In the genomic region with DNA sequence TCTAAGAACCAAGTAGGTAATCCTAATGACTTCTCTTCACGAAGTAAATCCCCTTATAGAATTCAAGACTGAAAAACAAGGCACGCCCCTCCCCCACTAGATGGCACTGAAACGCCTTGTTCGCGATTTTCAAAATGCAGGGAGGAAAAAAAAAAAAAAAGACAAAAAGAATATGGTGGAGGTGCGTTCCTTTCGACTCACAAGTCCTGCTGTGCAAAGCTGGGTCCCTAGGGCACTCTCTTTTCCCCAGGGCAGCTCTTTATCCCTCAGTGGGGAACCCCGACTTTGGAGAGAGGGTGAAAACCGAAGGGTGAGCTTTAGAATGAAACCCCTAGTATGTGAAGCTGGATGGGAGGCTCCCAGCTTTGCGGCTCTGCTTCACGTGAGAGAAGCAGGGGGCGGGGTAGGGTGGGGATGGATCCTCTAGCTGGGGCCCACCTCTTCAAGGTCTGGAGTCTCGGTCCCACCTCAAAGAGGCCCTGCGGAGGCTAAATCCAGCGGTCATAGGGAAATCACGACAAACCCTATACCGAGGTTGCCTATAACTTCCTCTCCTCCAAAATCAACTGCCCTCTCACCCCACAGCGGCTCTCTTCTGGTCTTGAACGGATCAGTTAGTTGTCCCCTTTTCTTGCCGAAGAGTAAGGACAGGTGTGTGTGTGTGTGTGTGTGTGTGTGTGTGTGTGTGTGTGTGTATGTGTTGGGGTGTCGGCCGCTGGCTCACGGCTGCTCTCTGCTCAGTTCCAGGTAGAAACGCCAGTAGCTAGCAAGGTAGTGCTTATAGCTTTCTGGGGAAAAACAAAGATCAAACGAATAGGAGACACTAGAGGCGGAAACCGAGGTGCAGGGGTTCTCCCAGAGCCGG, we compare ENCODE assay signal across 8 mouse cellular contexts. TPM values are rescaled to one million over a fixed set of nuclear protein-coding genes. Genes with fewer than 3 reads are reported as not detected.
DNase-seq lines count a peak whose midpoint lies in the region; ATAC-seq and TF ChIP-seq lines count a peak whose summit lies in the region.

No protein-coding gene starts in this region.

- H3K79me2 ChIP-seq in myocyte (ENCODE audit: control insufficient read depth, insufficient read depth): no peaks in the 10 kb centered on the region

- no peak for TF ChIP-seq POLR2A in bone marrow macrophage, adult 2 months (IDR thresholded peaks at IDR 0.05; ENCODE audit: borderline replicate concordance, low read depth, low read length)
- TF ChIP-seq POLR2A in embryonic fibroblast, embryonic 13.5 days (IDR thresholded peaks at IDR 0.05; ENCODE audit: low read depth, low read length): no peak
- no peak for TF ChIP-seq POLR2A in myocyte (IDR thresholded peaks at IDR 0.05; ENCODE audit: insufficient read length, low read depth)

- H3K36me3 ChIP-seq in hindbrain, embryonic 16.5 days (ENCODE audit: control insufficient read depth, insufficient read depth, low read length): no peaks in the 10 kb centered on the region
- no peaks in the 10 kb centered on the region for H3K36me3 ChIP-seq in myocyte (ENCODE audit: control insufficient read depth, insufficient read depth)

- H3K27me3 ChIP-seq in hindbrain, embryonic 16.5 days (replicated peaks; ENCODE audit: control insufficient read depth, insufficient read depth, low read length): no peaks in the 10 kb centered on the region
- peaks cover 29% of the 10 kb centered on the region for H3K27me3 ChIP-seq in myocyte (ENCODE audit: control insufficient read depth, insufficient read depth, insufficient read length)

- ATAC-seq in hindbrain, embryonic 16.5 days: peak; percentile 53

- no peak overlapping the region for H3K27ac ChIP-seq in bone marrow macrophage, adult 2 months (ENCODE audit: insufficient read depth, low read depth, low read length)
- H3K27ac ChIP-seq in embryonic fibroblast, embryonic 13.5 days (ENCODE audit: insufficient read depth, low read length): no peak overlapping the region
- peak overlapping the region; percentile 99 for H3K27ac ChIP-seq in hindbrain, embryonic 16.5 days (ENCODE audit: low read depth, low read length)

- H3K9me3 ChIP-seq in hindbrain, embryonic 16.5 days (ENCODE audit: control insufficient read depth, low read length): no peaks in the 10 kb centered on the region

- no peaks in the 10 kb centered on the region for H3K4me1 ChIP-seq in bone marrow macrophage, adult 2 months (ENCODE audit: control insufficient read depth, insufficient read depth, low read length)
- H3K4me1 ChIP-seq in embryonic fibroblast, embryonic 13.5 days (ENCODE audit: control insufficient read depth, insufficient read depth, low read length): no peaks in the 10 kb centered on the region; the same call in 1 of the 2 replicates
- peaks cover 8% of the 10 kb centered on the region for H3K4me1 ChIP-seq in hindbrain, embryonic 16.5 days (ENCODE audit: control insufficient read depth, insufficient read depth, low read depth, low read length)

- peak overlapping the region; percentile 87 for H3K4me2 ChIP-seq in hindbrain, embryonic 16.5 days (ENCODE audit: low read length)
- H3K4me2 ChIP-seq in myocyte (ENCODE audit: low read depth): peak overlapping the region; percentile 95

- H3ac ChIP-seq in myocyte (ENCODE audit: control insufficient read depth, insufficient read length): no peak overlapping the region

- intact Hi-C loops in left cerebral cortex, postnatal 14 days (cut with DNase I): loop anchor here (2.0 to 5.0 kb wide), 4 partner anchors 182 to 522 kb away; no protein-coding TSS in a partner anchor

- H3K9ac ChIP-seq in hindbrain, embryonic 16.5 days (ENCODE audit: low read depth, low read length): peak overlapping the region; percentile 92

- DNase-seq in gastrocnemius, adult 18-20 months (ENCODE audit: low spot score): peak; percentile 12
- DNase-seq in gastrocnemius, adult 8-10 months (ENCODE audit: low spot score in 2 of 2): no peak
- peak; percentile 81 to 85 for DNase-seq in left cerebral cortex, postnatal 14 days (ENCODE audit: low spot score in 2 of 2)
- no peak for DNase-seq in spleen, adult 12 weeks (ENCODE audit: low spot score)

- 0% methylated on average over 28 of the region's 28 CpGs for WGBS in hindbrain, embryonic 16.5 days

- TF ChIP-seq CTCF in bone marrow macrophage, adult 2 months (IDR thresholded peaks at IDR 0.05; ENCODE audit: low read depth, low read length): no peak
- TF ChIP-seq CTCF in embryonic fibroblast, embryonic 13.5 days (IDR thresholded peaks at IDR 0.05; ENCODE audit: borderline replicate concordance, insufficient read depth, low read length): no peak

- H3K4me3 ChIP-seq in bone marrow macrophage, adult 2 months (ENCODE audit: insufficient read depth, low read length): peak overlapping the region; percentile 35
- peak overlapping the region; percentile 31 for H3K4me3 ChIP-seq in embryonic fibroblast, embryonic 13.5 days (ENCODE audit: insufficient read depth, low read length)
- peak overlapping the region; percentile 77 for H3K4me3 ChIP-seq in hindbrain, embryonic 16.5 days (ENCODE audit: low read length)
- H3K4me3 ChIP-seq in myocyte: peak overlapping the region; percentile 23

TF ChIP-seq in myocyte, 11 proteins besides CTCF, POLR2A, EP300 and RAD21:
- TF ChIP-seq SRF (IDR thresholded peaks at IDR 0.05; ENCODE audit: control insufficient read depth, insufficient read length, low read depth) (no peak), CEBPB (IDR thresholded peaks at IDR 0.05; ENCODE audit: insufficient read depth, poor library complexity, severe bottlenecking) (no peak), MYOG (IDR thresholded peaks at IDR 0.05; ENCODE audit: control insufficient read depth in 1 of 3, insufficient read depth in 1 of 3, insufficient read length in 2 of 3, low read depth in 2 of 3) (no peak), MAX (IDR thresholded peaks at IDR 0.05; ENCODE audit: low read depth) (no peak), USF1 (IDR thresholded peaks at IDR 0.05; ENCODE audit: low read depth) (no peak), REST (IDR thresholded peaks at IDR 0.05; ENCODE audit: insufficient read depth, insufficient read length) (no peak), TCF3 (IDR thresholded peaks at IDR 0.05; ENCODE audit: insufficient read length, low read depth) (no peak), POLR2AphosphoS2 (IDR thresholded peaks at IDR 0.05; ENCODE audit: insufficient read length, low read depth) (no peak), TCF12 (IDR thresholded peaks at IDR 0.05; ENCODE audit: insufficient read depth, poor library complexity, severe bottlenecking) (no peak), MYOD1 (IDR thresholded peaks at IDR 0.05; ENCODE audit: control insufficient read depth in 1 of 3, insufficient read length in 2 of 3, low read depth in 2 of 3) (no peak), E2F4 (IDR thresholded peaks at IDR 0.05; ENCODE audit: insufficient read depth) (no peak)

RNA-seq across cellular contexts. Expression of a gene that starts 2.6 kb away (rescaled TPM):
- 1 to 10 TPM in 1 of 2 experiments, under 1 TPM in 1; 0.47 to 1.6 TPM for total RNA-seq in gastrocnemius, adult 18-20 months (2021)
- 1 to 10 TPM in 1 of 4 experiments, under 1 TPM in 3; 0.34 to 1.1 (median 0.47) TPM for total RNA-seq in gastrocnemius, adult 8-10 months (2022)
- polyA plus RNA-seq in bone marrow macrophage, adult 2 months (2012; ENCODE audit: insufficient read depth, insufficient read length, missing spikeins): not detected in 2 replicates
- polyA plus RNA-seq in embryonic fibroblast, embryonic 13.5 days (2011; ENCODE audit: insufficient read length, low read depth, missing spikeins): 0.11 TPM in 1 of 2 replicates, not detected in the other
- 31.2 and 35.5 TPM in 2 replicates for polyA plus RNA-seq in hindbrain, embryonic 16.5 days (2015; fragmentation: Nextera tagmentation; extraction: Ambion mirVana)
- 100 to 1,000 TPM; 392 to 420 TPM for total RNA-seq in left cerebral cortex, postnatal 14 days (2021)
- 0.02 TPM for polyA plus RNA-seq in myocyte (2012; fragmentation: generic; extraction: Trizol)

RNA-seq across cellular contexts. Expression of a gene that starts 59.7 kb away (rescaled TPM):
- total RNA-seq in gastrocnemius, adult 18-20 months (2021): 10 to 100 TPM; 50.8 to 55.1 TPM
- 10 to 100 TPM; 53.7 to 60.8 (median 56.4) TPM for total RNA-seq in gastrocnemius, adult 8-10 months (2022)
- polyA plus RNA-seq in bone marrow macrophage, adult 2 months (2012; ENCODE audit: insufficient read depth, insufficient read length, missing spikeins): 94.8 and 111 TPM in 2 replicates
- polyA plus RNA-seq in embryonic fibroblast, embryonic 13.5 days (2011; ENCODE audit: insufficient read length, low read depth, missing spikeins): 104 and 131 TPM in 2 replicates
- polyA plus RNA-seq in hindbrain, embryonic 16.5 days (2015; fragmentation: Nextera tagmentation; extraction: Ambion mirVana): 156 and 166 TPM in 2 replicates
- 100 to 1,000 TPM in 1 of 2 experiments, 10 to 100 TPM in 1; 96.6 to 100 TPM for total RNA-seq in left cerebral cortex, postnatal 14 days (2021)
- polyA plus RNA-seq in myocyte (2012; fragmentation: generic; extraction: Trizol): 113 TPM

Comparison
In these comparisons a context has a peak if more than half of its experiments do, and no peak if none do; other contexts are left out.
1. DNase-seq: peak in gastrocnemius, adult 18-20 months (single experiment) and left cerebral cortex, postnatal 14 days (2 of 2); none in gastrocnemius, adult 8-10 months (0 of 2) and spleen, adult 12 weeks (single experiment).
2. H3K4me3 ChIP-seq: peak in every context shown above with its lines; median percentile 77 in hindbrain, embryonic 16.5 days; 35 in bone marrow macrophage, adult 2 months; 31 in embryonic fibroblast, embryonic 13.5 days; 23 in myocyte.
3. RNA of a gene that starts 2.6 kb away (polyA plus RNA-seq): 31.2 to 35.5 TPM in hindbrain, embryonic 16.5 days; 0.11 TPM in embryonic fibroblast, embryonic 13.5 days, 0.02 TPM in myocyte (single experiment) and not detected in bone marrow macrophage, adult 2 months; every median in the first group is over 10 times any median in the second.